Mouse (Mus musculus) embryonic facial prominence, embryonic 10.5 days (tissue): Measurements from ENCODE around the gene Scn8a. TPM values are rescaled to one million over a fixed set of nuclear protein-coding genes. Genes with fewer than 3 reads are reported as not detected.

Experiments used
- DNase-seq: peaks from one replicate; pipeline ENCODE4 v3.0.0-alpha.2; 2017; ENCODE audit warnings: low spot score
- H3K27ac ChIP-seq: fragments of 300-500 bp; sonication (generic); replicated peaks from 2 replicates; pipeline ENCODE4 v1.5.1; 2016; ENCODE audit warnings: mild to moderate bottlenecking
- H3K27me3 ChIP-seq: fragments of 300-500 bp; sonication (generic); replicated peaks from 2 replicates; pipeline ENCODE4 v1.6.1; 2016; ENCODE audit warnings: low read depth, mild to moderate bottlenecking; ENCODE audit not compliant: poor library complexity, severe bottlenecking
- H3K36me3 ChIP-seq: fragments of 300-500 bp; sonication (generic); replicated peaks from 2 replicates; pipeline ENCODE4 v1.6.1; 2016; ENCODE audit warnings: mild to moderate bottlenecking, moderate library complexity
- H3K4me1 ChIP-seq: fragments of 300-500 bp; sonication (generic); 2 replicates; pipeline ENCODE4 v1.6.1; 2016
- H3K4me3 ChIP-seq: fragments of 300-500 bp; sonication (generic); 2 replicates; pipeline ENCODE4 v1.5.1; 2016; ENCODE audit warnings: mild to moderate bottlenecking, moderate library complexity
- H3K9me3 ChIP-seq: fragments of 300-500 bp; sonication (generic); 2 replicates; pipeline ENCODE4 v1.6.1; 2016; ENCODE audit warnings: mild to moderate bottlenecking
- whole genome bisulfite sequencing: fragments of 180-500 bp; shearing (Covaris S2); methylation state at CpG from one replicate; pipeline ENCODE4 v1.1.7; 2016; 5-methylcytosine and 5-hydroxymethylcytosine counted together
- polyA plus RNA-seq: library from polyadenylated mRNA; unstranded; fragments of >200 nt; fragmentation: Nextera tagmentation; extraction: Ambion mirVana; gene quantifications from 2 replicates; pipeline ENCODE4 v1.2.1, GENCODE M21; 2016

Scn8a gene
- polyA plus RNA-seq, 1 experiment from 2014 or later: 7.3 TPM

- peaks cover 39% of the 10 kb centered on the region for H3K36me3 ChIP-seq
- H3K27me3 ChIP-seq: peaks cover 98% of the 10 kb centered on the region
- 44% methylated on average over 5 of the region's 5 CpGs for WGBS
These were observed 178.8 kb downstream of the Scn8a start for GRCm38 (mm10) chr15:101048338-101048896.

GRCm38 (mm10) chr15:101051869-101052268 is 182.2 kb downstream of the Scn8a start:
- Histone ChIP-seq H3K4me3 (no peak overlapping the region), H3K27me3 (peaks cover 92% of the 10 kb centered on the region), H3K27ac (no peak overlapping the region), H3K9me3 (no peaks in the 10 kb centered on the region), H3K36me3 (peaks cover 60% of the 10 kb centered on the region), H3K4me1 (peaks cover 70% of the 10 kb centered on the region)
- WGBS: 61% methylated on average over 10 of the region's 10 CpGs
- DNase-seq: no peak

More at GRCm38 (mm10) chr15:101048338-101048896, 178.8 kb downstream of the Scn8a start:
- H3K27ac ChIP-seq: no peak overlapping the region
- no peaks in the 10 kb centered on the region for H3K9me3 ChIP-seq
- no peak overlapping the region for H3K4me3 ChIP-seq
- H3K4me1 ChIP-seq: peaks cover 73% of the 10 kb centered on the region
- no peak for DNase-seq

- Histone ChIP-seq H3K27me3 (peaks cover 82% of the 10 kb centered on the region), H3K4me3 (peak overlapping the region; percentile 51), H3K36me3 (peaks cover 69% of the 10 kb centered on the region), H3K4me1 (peaks cover 68% of the 10 kb centered on the region), H3K27ac (peak overlapping the region; percentile 79), H3K9me3 (no peaks in the 10 kb centered on the region)
- 19% methylated on average over 120 of the region's 120 CpGs for WGBS
- DNase-seq: peak; percentile 79
These were observed 183.2 kb downstream of the Scn8a start for GRCm38 (mm10) chr15:101052560-101053501.

GRCm38 (mm10) chr15:101053832-101054459 is 184.3 kb downstream of the Scn8a start:
- peak; percentile 60 for DNase-seq
- H3K4me1 ChIP-seq: peaks cover 68% of the 10 kb centered on the region
- peaks cover 70% of the 10 kb centered on the region for H3K36me3 ChIP-seq
- no peaks in the 10 kb centered on the region for H3K9me3 ChIP-seq
- H3K27ac ChIP-seq: peak overlapping the region; percentile 72; the same call in 1 of the 2 replicates
- WGBS: 13% methylated on average over 65 of the region's 65 CpGs
- H3K4me3 ChIP-seq: peak overlapping the region; percentile 51
- peaks cover 71% of the 10 kb centered on the region for H3K27me3 ChIP-seq

GRCm38 (mm10) chr15:101054541-101054940 is 184.9 kb downstream of the Scn8a start:
- Histone ChIP-seq H3K4me3 (no peak overlapping the region), H3K4me1 (peaks cover 74% of the 10 kb centered on the region)

GRCm38 (mm10) chr15:101056225-101056624 is 186.6 kb downstream of the Scn8a start:
- Histone ChIP-seq H3K27ac (no peak overlapping the region), H3K9me3 (no peaks in the 10 kb centered on the region), H3K36me3 (peaks cover 49% of the 10 kb centered on the region), H3K27me3 (peaks cover 49% of the 10 kb centered on the region), H3K4me3 (no peak overlapping the region), H3K4me1 (peaks cover 85% of the 10 kb centered on the region)
- peak; percentile 70 for DNase-seq
- WGBS: 48% methylated on average over 10 of the region's 10 CpGs

More at GRCm38 (mm10) chr15:101054541-101054940, 184.9 kb downstream of the Scn8a start:
- Histone ChIP-seq H3K27me3 (peaks cover 66% of the 10 kb centered on the region), H3K9me3 (no peaks in the 10 kb centered on the region), H3K36me3 (peaks cover 66% of the 10 kb centered on the region), H3K27ac (no peak overlapping the region)
- WGBS: 73% methylated on average over 10 of the region's 10 CpGs
- DNase-seq: no peak

GRCm38 (mm10) chr15:101059570-101060279 is 190.1 kb downstream of the Scn8a start:
- 40% methylated on average over 9 of the region's 9 CpGs for WGBS
- H3K4me1 ChIP-seq: peaks cover 83% of the 10 kb centered on the region
- no peak overlapping the region for H3K4me3 ChIP-seq
- H3K36me3 ChIP-seq: peaks cover 38% of the 10 kb centered on the region
- peak overlapping the region; percentile 66 for H3K27ac ChIP-seq
- DNase-seq: no peak
- peaks cover 14% of the 10 kb centered on the region for H3K27me3 ChIP-seq
- H3K9me3 ChIP-seq: no peaks in the 10 kb centered on the region

GRCm38 (mm10) chr15:101060280-101060852 is 190.7 kb downstream of the Scn8a start:
- Histone ChIP-seq H3K4me1 (peaks cover 88% of the 10 kb centered on the region), H3K9me3 (no peaks in the 10 kb centered on the region), H3K27me3 (peaks cover 8% of the 10 kb centered on the region), H3K36me3 (peaks cover 44% of the 10 kb centered on the region), H3K27ac (peak overlapping the region; percentile 66), H3K4me3 (no peak overlapping the region)
- no peak for DNase-seq
- 61% methylated on average over 11 of the region's 11 CpGs for WGBS

- no peaks in the 10 kb centered on the region for H3K9me3 ChIP-seq
- peak overlapping the region; percentile 84 for H3K27ac ChIP-seq
- DNase-seq: peak; percentile 53
- WGBS: 21% methylated on average over 6 of the region's 6 CpGs
- H3K4me1 ChIP-seq: peaks cover 95% of the 10 kb centered on the region
- peaks cover 43% of the 10 kb centered on the region for H3K36me3 ChIP-seq
- no peaks in the 10 kb centered on the region for H3K27me3 ChIP-seq
- peak overlapping the region; percentile 36 for H3K4me3 ChIP-seq
These were observed 195.4 kb downstream of the Scn8a start for GRCm38 (mm10) chr15:101065069-101065468.

GRCm38 (mm10) chr15:101066364-101066847 is 196.7 kb downstream of the Scn8a start:
- WGBS: 7% methylated on average over 6 of the region's 6 CpGs
- H3K4me3 ChIP-seq: peak overlapping the region; percentile 39; the same call in 1 of the 2 replicates

GRCm38 (mm10) chr15:101066920-101067696 is 197.4 kb downstream of the Scn8a start:
- peaks cover 43% of the 10 kb centered on the region for H3K36me3 ChIP-seq
- 11% methylated on average over 7 of the region's 9 CpGs for WGBS
- peak overlapping the region; percentile 84 for H3K27ac ChIP-seq
- H3K9me3 ChIP-seq: no peaks in the 10 kb centered on the region
- H3K4me3 ChIP-seq: peak overlapping the region; percentile 39
- no peak for DNase-seq
- H3K4me1 ChIP-seq: peaks cover 100% of the 10 kb centered on the region
- H3K27me3 ChIP-seq: no peaks in the 10 kb centered on the region

More at GRCm38 (mm10) chr15:101066364-101066847, 196.7 kb downstream of the Scn8a start:
- H3K9me3 ChIP-seq: no peaks in the 10 kb centered on the region
- no peaks in the 10 kb centered on the region for H3K27me3 ChIP-seq
- H3K4me1 ChIP-seq: peaks cover 99% of the 10 kb centered on the region
- DNase-seq: peak; percentile 63
- H3K36me3 ChIP-seq: peaks cover 43% of the 10 kb centered on the region
- H3K27ac ChIP-seq: peak overlapping the region; percentile 84
